Mouse (Mus musculus) forebrain, embryonic 11.5 days (tissue): Measurements from ENCODE around the gene Tmem17. TPM values are rescaled to one million over a fixed set of nuclear protein-coding genes. Genes with fewer than 3 reads are reported as not detected.
A peak's percentile ranks its signal among the peaks of the same experiment; 100 is the strongest.

Experiments
- ATAC-seq: fragments of 200-750 bp; cut with Nextera tagmentation; replicated peaks from 2 replicates; pipeline ENCODE4 v1.8.0; 2017; ENCODE audit warnings: moderate TSS enrichment; ENCODE audit not compliant: low FRiP score
- DNase-seq: peaks from one replicate; pipeline ENCODE4 v3.0.0-alpha.2; 2017; ENCODE audit warnings: low spot score
- H3K27ac ChIP-seq: fragments of 300-500 bp; sonication (generic); 2 replicates; pipeline ENCODE4 v1.5.1; 2014; ENCODE audit warnings: low read depth, low read length
- H3K27me3 ChIP-seq: fragments of 300-500 bp; sonication (generic); 2 replicates; pipeline ENCODE4 v1.6.1; 2014; ENCODE audit warnings: mild to moderate bottlenecking, low read length, mixed read lengths; ENCODE audit not compliant: control insufficient read depth, insufficient read depth
- H3K36me3 ChIP-seq: fragments of 300-500 bp; sonication (generic); 2 replicates; pipeline ENCODE4 v1.6.1; 2014; ENCODE audit warnings: mild to moderate bottlenecking, low read length, moderate library complexity, mixed read lengths; ENCODE audit not compliant: control insufficient read depth, insufficient read depth
- H3K4me1 ChIP-seq: fragments of 300-500 bp; sonication (generic); replicated peaks from 2 replicates; pipeline ENCODE4 v1.6.1; 2014; ENCODE audit warnings: low read length, mixed read lengths; ENCODE audit not compliant: control insufficient read depth, insufficient read depth
- H3K4me2 ChIP-seq: fragments of 300-500 bp; sonication (generic); 2 replicates; pipeline ENCODE4 v1.6.1; 2014; ENCODE audit warnings: low read depth, mild to moderate bottlenecking, low read length, moderate library complexity, mixed read lengths; ENCODE audit not compliant: severe bottlenecking
- H3K4me3 ChIP-seq: fragments of 300-500 bp; sonication (generic); 2 replicates; pipeline ENCODE4 v1.5.1; 2014; ENCODE audit warnings: low read depth, low read length
- H3K9ac ChIP-seq: fragments of 300-500 bp; sonication (generic); 2 replicates; pipeline ENCODE4 v1.6.1; 2014; ENCODE audit warnings: low read length
- H3K9me3 ChIP-seq: fragments of 300-500 bp; sonication (generic); 2 replicates; pipeline ENCODE4 v1.6.1; 2016; ENCODE audit warnings: low read length, mixed read lengths; ENCODE audit not compliant: control insufficient read depth
- WGBS: fragments of 180-500 bp; shearing (Covaris S2); extraction: QIAGEN DNeasy Blood & Tissue Kit; methylation state at CpG from one replicate; pipeline ENCODE4 v1.1.7; 2014; 5-methylcytosine and 5-hydroxymethylcytosine counted together
- polyA plus RNA-seq: library from polyadenylated mRNA; unstranded; fragments of >200 nt; fragmentation: Nextera tagmentation; extraction: Ambion mirVana; gene quantifications from 2 replicates; pipeline ENCODE4 v1.2.1, GENCODE M21; 2014

Tmem17 gene
- polyA plus RNA-seq, 1 experiment from 2014 or later, result 11.0 TPM

- no peaks in the 10 kb centered on the region for H3K36me3 ChIP-seq
- no peaks in the 10 kb centered on the region for H3K27me3 ChIP-seq
- no peak overlapping the region for H3K27ac ChIP-seq
- no peak overlapping the region for H3K9ac ChIP-seq
- 86% methylated on average over 9 of the region's 9 CpGs for WGBS
- no peak for ATAC-seq
- no peaks in the 10 kb centered on the region for H3K9me3 ChIP-seq
- no peak overlapping the region for H3K4me3 ChIP-seq
- H3K4me2 ChIP-seq, result no peak overlapping the region
- no peaks in the 10 kb centered on the region; the same call in 1 of the 2 replicates for H3K4me1 ChIP-seq
- no peak for DNase-seq
These were observed 10.9 kb upstream of the Tmem17 start for GRCm38 (mm10) chr11:22500771-22501566.

DNA sequence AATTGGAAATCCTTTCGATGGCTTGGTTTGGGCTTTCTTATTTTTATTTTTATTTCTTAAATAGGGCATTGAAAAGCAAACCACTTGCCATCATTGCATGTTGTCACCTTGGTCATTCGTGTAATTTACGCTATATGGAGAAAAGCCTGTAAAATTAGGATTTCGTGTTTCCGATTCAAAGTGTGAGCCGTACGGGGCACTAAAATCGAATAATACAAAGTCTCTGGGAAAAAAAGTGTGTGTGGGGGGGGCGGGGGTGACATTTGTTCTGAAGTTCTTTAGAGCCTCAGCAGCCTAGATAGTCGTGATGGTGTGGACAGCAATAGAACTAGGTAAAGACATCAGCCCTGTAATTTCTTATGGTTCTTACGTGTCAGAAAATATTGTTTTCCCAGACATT, 1.2 kb downstream of the Tmem17 start:
- Histone ChIP-seq H3K9ac (peak overlapping the region; percentile 95), H3K36me3 (no peaks in the 10 kb centered on the region), H3K4me1 (no peaks in the 10 kb centered on the region), H3K4me2 (peak overlapping the region; percentile 68), H3K9me3 (no peaks in the 10 kb centered on the region), H3K4me3 (peak overlapping the region; percentile 75), H3K27me3 (no peaks in the 10 kb centered on the region), H3K27ac (peak overlapping the region; percentile 84)
- WGBS, result 47% methylated on average over 11 of the region's 11 CpGs
- no peak for ATAC-seq
- peak; percentile 51 for DNase-seq

DNA sequence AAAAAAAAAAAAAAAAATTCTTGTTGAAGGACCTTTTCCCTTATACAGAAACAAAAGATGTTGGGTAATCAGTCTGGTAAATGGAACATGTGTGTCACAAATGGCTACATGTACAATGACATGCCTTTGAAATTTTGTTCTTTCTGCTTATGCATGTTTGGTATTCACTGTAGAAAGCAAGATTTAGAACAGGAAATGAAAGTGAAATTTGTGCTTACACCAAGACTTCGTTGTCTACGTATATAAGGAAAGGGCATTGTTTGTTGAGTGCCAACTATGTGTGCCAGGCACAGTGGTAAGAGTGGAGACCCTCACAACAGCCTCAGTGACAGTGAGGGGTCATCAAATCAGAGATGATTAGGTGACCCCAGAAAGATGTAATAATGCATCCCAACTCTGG, 3.2 kb downstream of the Tmem17 start:
- Histone ChIP-seq H3K9me3 (no peaks in the 10 kb centered on the region), H3K9ac (no peak overlapping the region), H3K27ac (no peak overlapping the region), H3K4me2 (no peak overlapping the region), H3K27me3 (no peaks in the 10 kb centered on the region), H3K4me3 (no peak overlapping the region), H3K36me3 (0 out of 2 replicates have a peak, but pooled peaks cover 4% of the 10 kb centered on the region), H3K4me1 (no peaks in the 10 kb centered on the region)
- ATAC-seq, result no peak
- DNase-seq, result no peak
- 98% methylated on average over 2 of the region's 2 CpGs for WGBS

- WGBS, result 88% methylated on average over 6 of the region's 6 CpGs
- no peak for ATAC-seq
- Histone ChIP-seq H3K27me3 (no peaks in the 10 kb centered on the region), H3K4me2 (no peak overlapping the region), H3K9me3 (no peaks in the 10 kb centered on the region), H3K4me3 (no peak overlapping the region), H3K9ac (no peak overlapping the region), H3K36me3 (0 out of 2 replicates have a peak, but pooled peaks cover 4% of the 10 kb centered on the region), H3K4me1 (no peaks in the 10 kb centered on the region), H3K27ac (no peak overlapping the region)
- no peak for DNase-seq
These were observed 6.6 kb downstream of the Tmem17 start for GRCm38 (mm10) chr11:22518445-22518844.

- ATAC-seq, result no peak
- no peak for DNase-seq
- H3K9ac ChIP-seq, result no peak overlapping the region
- H3K27me3 ChIP-seq, result no peaks in the 10 kb centered on the region
- no peaks in the 10 kb centered on the region for H3K9me3 ChIP-seq
- no peak overlapping the region for H3K4me2 ChIP-seq
- H3K36me3 ChIP-seq, result 0 out of 2 replicates have a peak, but pooled peaks cover 4% of the 10 kb centered on the region
- no peak overlapping the region for H3K27ac ChIP-seq
- no peaks in the 10 kb centered on the region for H3K4me1 ChIP-seq
- 92% methylated on average over 4 of the region's 4 CpGs for WGBS
- no peak overlapping the region for H3K4me3 ChIP-seq
These were observed 8.4 kb downstream of the Tmem17 start for GRCm38 (mm10) chr11:22520251-22520650.

DNA sequence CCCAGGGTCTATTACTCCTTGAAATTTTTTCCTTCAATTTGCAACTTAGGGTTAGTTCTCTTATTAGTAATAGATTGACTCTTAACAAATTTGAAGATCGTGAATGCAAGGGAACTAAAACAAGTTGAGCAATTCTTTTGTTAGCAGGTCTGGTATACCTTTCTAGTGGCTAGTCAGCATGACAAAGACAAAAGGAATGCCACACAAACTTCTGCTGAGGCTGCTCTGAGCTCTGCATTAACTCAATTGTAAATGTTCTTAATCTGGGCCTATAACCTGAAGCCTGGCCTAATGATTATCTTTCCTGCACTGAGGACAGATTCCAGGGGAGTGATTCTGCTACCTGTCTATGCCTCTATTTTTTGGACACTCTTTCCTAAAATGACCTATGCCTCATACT, 12.7 kb downstream of the Tmem17 start:
- Histone ChIP-seq H3K27ac (no peak overlapping the region), H3K27me3 (no peaks in the 10 kb centered on the region), H3K4me1 (no peaks in the 10 kb centered on the region), H3K9ac (no peak overlapping the region), H3K9me3 (no peaks in the 10 kb centered on the region), H3K4me3 (no peak overlapping the region), H3K36me3 (no peaks in the 10 kb centered on the region), H3K4me2 (no peak overlapping the region)
- 94% methylated on average over 1 of the region's 1 CpGs for WGBS
- DNase-seq, result no peak
- no peak for ATAC-seq

GRCm38 (mm10) chr11:22540600-22540999, 28.7 kb downstream of the Tmem17 start:
- Histone ChIP-seq H3K27ac (no peak overlapping the region), H3K4me2 (no peak overlapping the region), H3K27me3 (no peaks in the 10 kb centered on the region), H3K9me3 (no peaks in the 10 kb centered on the region), H3K4me3 (no peak overlapping the region), H3K36me3 (no peaks in the 10 kb centered on the region), H3K9ac (no peak overlapping the region), H3K4me1 (no peaks in the 10 kb centered on the region)
- DNase-seq (no peak), ATAC-seq (no peak)
- 57% methylated on average over 1 of the region's 1 CpGs for WGBS

- H3K27me3 ChIP-seq, result no peaks in the 10 kb centered on the region
- DNase-seq, result no peak
- no peak overlapping the region for H3K4me2 ChIP-seq
- no peak overlapping the region; the same call in 1 of the 2 replicates for H3K9ac ChIP-seq
- 71% methylated on average over 1 of the region's 1 CpGs for WGBS
- no peak overlapping the region for H3K4me3 ChIP-seq
- no peaks in the 10 kb centered on the region for H3K36me3 ChIP-seq
- H3K27ac ChIP-seq, result peak overlapping the region; percentile 46; the same call in 1 of the 2 replicates
- ATAC-seq, result peak; percentile 56; the same call in 1 of the 2 replicates
- peaks cover 10% of the 10 kb centered on the region for H3K4me1 ChIP-seq
- H3K9me3 ChIP-seq, result no peaks in the 10 kb centered on the region
These were observed 48.2 kb downstream of the Tmem17 start for GRCm38 (mm10) chr11:22560061-22560460.
